Mouse (Mus musculus): ENCODE results near the gene Dmbt1. TPM values are rescaled to one million over a fixed set of nuclear protein-coding genes. Genes with fewer than 3 reads are reported as not detected.

Gene Dmbt1
- polyA plus RNA-seq, 1 experiment from 2014 or later, result 47.9 TPM

DNA sequence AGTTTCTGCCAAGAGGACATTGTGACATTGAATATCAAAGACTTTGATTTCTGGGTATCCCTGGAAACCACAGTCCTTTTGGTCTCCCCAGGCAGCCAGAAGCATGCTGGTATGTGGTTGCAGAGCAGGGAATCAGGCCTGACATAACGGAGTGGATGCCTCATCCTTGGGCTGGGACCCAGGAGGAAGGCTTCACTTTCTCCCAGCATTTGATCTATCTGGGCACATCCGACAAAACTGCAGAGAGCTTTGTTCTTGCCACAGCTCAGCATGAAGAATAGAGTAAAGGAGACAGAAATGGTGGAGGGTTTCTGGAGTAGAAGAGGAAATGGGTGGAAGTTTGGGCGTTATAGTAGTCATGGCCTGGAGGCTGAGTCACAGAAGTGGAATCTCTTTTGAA, 101.3 kb downstream of the Dmbt1 start:
- Histone ChIP-seq H3K9ac (no peak overlapping the region), H3K4me1 (no peaks in the 10 kb centered on the region), H3K9me3 (no peaks in the 10 kb centered on the region), H3K4me2 (no peak overlapping the region), H3K27ac (no peak overlapping the region), H3K27me3 (replicated peaks) (no peaks in the 10 kb centered on the region), H3K4me3 (replicated peaks) (no peak overlapping the region), H3K36me3 (no peaks in the 10 kb centered on the region)
- WGBS, result 73% methylated on average over 3 of the region's 3 CpGs
- ATAC-seq (ENCODE audit: insufficient read depth, low FRiP score, low read depth), result no peak

DNA sequence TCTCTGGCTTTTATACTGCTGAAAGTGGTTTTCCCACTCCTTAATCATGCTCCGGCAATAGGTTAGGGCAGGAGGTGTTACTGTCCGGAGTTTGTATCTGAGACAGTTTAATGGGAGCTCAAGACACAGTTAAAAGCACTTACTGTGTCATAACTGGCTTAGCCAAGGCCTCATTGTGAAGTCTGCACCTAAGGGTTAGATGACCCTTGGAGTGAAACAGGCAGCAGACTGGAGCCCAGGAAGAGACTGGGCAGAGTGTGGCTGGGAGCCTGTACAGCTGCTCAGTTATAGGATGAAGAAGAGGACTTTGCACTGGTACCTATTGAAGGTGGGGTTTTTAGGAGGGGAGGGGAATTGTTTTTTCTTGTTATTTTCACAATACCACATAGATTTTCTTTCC, 114.4 kb downstream of the Dmbt1 start, which contains the start of gene 4933402N03Rik:
4933402N03Rik (minus strand) TSS at position 101 of the 400 bp plus-strand sequence.
- no peak within 1 kb of the TSS for H3K9ac ChIP-seq
- H3K9me3 ChIP-seq, result no peaks in the 10 kb centered on the region
- ATAC-seq (ENCODE audit: insufficient read depth, low FRiP score, low read depth), result no peak
- no peak within 1 kb of the TSS for H3K4me2 ChIP-seq
- WGBS, result 88% methylated on average over 2 of the region's 2 CpGs
- no peak within 1 kb of the TSS for H3K27ac ChIP-seq
- H3K4me3 ChIP-seq (replicated peaks), result no peak within 1 kb of the TSS
- no peaks in the 10 kb centered on the region for H3K36me3 ChIP-seq
- H3K27me3 ChIP-seq (replicated peaks), result no peaks in the 10 kb centered on the region
- H3K4me1 ChIP-seq, result no peaks in the 10 kb centered on the region

DNA sequence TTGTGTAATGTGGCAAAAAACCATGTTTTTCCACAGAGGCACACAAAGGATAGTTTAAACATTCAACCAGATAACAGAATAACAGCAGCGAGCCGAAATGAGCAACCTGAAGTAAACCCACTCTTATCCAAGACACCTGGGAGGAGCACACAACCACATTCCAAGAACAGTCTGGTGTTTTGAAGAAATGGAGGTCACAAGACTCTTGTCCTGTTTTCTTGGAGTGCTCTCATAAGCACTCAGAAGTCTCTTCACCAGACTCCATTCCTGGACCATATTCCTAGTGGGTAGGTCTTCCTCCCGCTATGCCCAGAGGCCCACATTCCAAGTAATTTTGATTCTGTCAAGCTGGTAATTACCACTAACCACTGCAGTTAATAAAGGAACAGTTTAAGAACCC, 118.3 kb downstream of the Dmbt1 start:
- ATAC-seq (ENCODE audit: insufficient read depth, low FRiP score, low read depth), result no peak
- Histone ChIP-seq H3K27ac (no peak overlapping the region), H3K9me3 (no peaks in the 10 kb centered on the region), H3K27me3 (replicated peaks) (no peaks in the 10 kb centered on the region), H3K36me3 (no peaks in the 10 kb centered on the region), H3K9ac (no peak overlapping the region), H3K4me3 (replicated peaks) (no peak overlapping the region), H3K4me2 (no peak overlapping the region), H3K4me1 (no peaks in the 10 kb centered on the region)
- 71% methylated on average over 3 of the region's 3 CpGs for WGBS

DNA sequence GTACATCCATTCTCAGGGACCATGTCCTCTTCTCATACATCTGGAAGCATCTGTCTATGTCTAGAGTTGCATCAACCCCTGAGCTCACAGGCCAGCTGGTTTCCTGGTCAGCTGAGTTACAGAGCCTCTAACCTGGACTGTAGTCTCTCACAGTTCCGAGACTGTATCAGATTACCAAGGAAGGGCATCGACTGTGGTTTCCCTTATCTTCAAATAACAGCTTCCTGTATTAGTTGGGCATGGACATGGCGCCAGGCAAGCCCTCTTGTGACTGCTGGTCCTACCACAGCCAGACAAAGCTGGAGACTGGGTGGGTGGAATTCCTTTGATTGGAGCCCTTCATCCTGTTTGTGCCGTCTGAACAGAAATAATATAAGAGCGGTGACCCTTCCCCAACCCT, 121.2 kb downstream of the Dmbt1 start:
- Histone ChIP-seq H3K27me3 (replicated peaks) (no peaks in the 10 kb centered on the region), H3K9ac (no peak overlapping the region), H3K36me3 (no peaks in the 10 kb centered on the region), H3K4me1 (no peaks in the 10 kb centered on the region), H3K9me3 (no peaks in the 10 kb centered on the region), H3K4me2 (no peak overlapping the region), H3K4me3 (replicated peaks) (no peak overlapping the region), H3K27ac (no peak overlapping the region)
- no peak for ATAC-seq (ENCODE audit: insufficient read depth, low FRiP score, low read depth)
- 69% methylated on average over 5 of the region's 5 CpGs for WGBS

DNA sequence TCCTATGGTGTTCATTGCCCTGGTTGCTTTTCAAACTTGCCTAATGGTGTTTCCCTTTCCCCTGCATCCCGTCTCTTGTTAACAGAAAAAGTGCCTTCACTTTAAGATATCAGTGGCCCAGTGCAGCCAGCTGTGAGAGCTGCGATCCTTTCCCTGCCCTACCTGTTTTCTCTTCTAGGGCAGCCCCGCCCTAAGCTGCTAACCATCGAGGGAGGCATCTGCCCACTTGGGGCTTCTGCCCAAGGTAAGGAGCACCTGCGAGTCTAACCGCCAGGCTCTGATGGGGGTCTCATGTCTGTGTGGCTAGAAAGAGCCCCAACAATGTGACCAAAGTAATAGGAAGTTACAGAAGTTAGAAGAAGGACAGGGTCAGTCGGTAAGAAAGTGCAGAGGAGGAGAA, 130.4 kb downstream of the Dmbt1 start:
- Histone ChIP-seq H3K4me2 (no peak overlapping the region), H3K27me3 (replicated peaks) (no peaks in the 10 kb centered on the region), H3K36me3 (no peaks in the 10 kb centered on the region), H3K9ac (no peak overlapping the region), H3K4me1 (no peaks in the 10 kb centered on the region), H3K9me3 (no peaks in the 10 kb centered on the region), H3K27ac (no peak overlapping the region), H3K4me3 (replicated peaks) (no peak overlapping the region)
- 60% methylated on average over 7 of the region's 7 CpGs for WGBS
- no peak for ATAC-seq (ENCODE audit: insufficient read depth, low FRiP score, low read depth)

DNA sequence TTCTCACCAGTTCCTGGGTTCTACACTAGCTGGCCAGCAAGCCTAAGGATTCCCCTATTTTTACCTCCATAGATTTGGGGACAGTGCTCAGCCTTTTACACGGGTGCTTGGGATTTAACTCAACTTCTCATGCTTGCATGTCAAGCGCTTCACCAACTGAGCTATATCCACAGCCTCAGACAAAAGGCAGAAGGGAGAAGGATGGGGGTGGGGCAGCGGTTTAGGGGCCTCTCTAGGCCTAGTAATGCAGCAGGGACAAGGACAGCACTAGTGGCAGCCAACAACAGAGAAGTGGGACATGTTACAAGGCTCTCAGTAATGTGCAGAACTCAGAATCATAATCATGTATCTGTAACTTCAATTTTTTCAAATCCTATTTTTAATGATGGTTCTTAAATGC, 135.9 kb downstream of the Dmbt1 start:
- H3K4me2 ChIP-seq, result no peak overlapping the region
- 71% methylated on average over 3 of the region's 3 CpGs for WGBS
- H3K9me3 ChIP-seq, result no peaks in the 10 kb centered on the region
- H3K27me3 ChIP-seq (replicated peaks), result no peaks in the 10 kb centered on the region
- H3K4me1 ChIP-seq, result no peaks in the 10 kb centered on the region
- H3K9ac ChIP-seq, result no peak overlapping the region
- no peak overlapping the region for H3K4me3 ChIP-seq (replicated peaks)
- no peak overlapping the region for H3K27ac ChIP-seq
- no peaks in the 10 kb centered on the region for H3K36me3 ChIP-seq
- ATAC-seq (ENCODE audit: insufficient read depth, low FRiP score, low read depth), result no peak

DNA sequence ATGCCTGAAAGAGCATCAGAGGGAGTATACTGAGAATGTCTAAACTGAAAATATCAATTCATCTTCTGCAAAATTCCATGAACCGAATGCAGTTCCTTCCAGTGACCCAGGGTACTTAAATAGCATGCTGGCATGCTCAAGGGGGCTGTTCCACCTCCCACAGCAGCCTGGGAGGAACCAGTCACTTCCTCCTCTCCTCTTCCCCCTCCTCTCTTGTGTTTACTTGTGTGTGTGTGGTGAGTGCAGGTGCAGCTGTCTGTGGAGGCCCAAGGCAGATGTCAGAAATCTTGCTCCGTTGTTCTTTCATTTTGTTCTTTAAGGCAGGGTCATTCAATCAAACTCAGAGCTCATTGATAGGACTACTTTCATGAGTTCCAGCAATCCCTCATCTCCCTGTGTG, 137.2 kb downstream of the Dmbt1 start:
- WGBS, result 19% methylated on average over 2 of the region's 2 CpGs

More for the DNA sequence above, 137.2 kb downstream of the Dmbt1 start:
- H3K9ac ChIP-seq, result no peak overlapping the region
- no peaks in the 10 kb centered on the region for H3K36me3 ChIP-seq
- H3K27ac ChIP-seq, result no peak overlapping the region
- H3K27me3 ChIP-seq (replicated peaks), result no peaks in the 10 kb centered on the region
- no peaks in the 10 kb centered on the region for H3K4me1 ChIP-seq
- H3K4me3 ChIP-seq (replicated peaks), result no peak overlapping the region
- no peak for ATAC-seq (ENCODE audit: insufficient read depth, low FRiP score, low read depth)
- H3K4me2 ChIP-seq, result no peak overlapping the region
- H3K9me3 ChIP-seq, result no peaks in the 10 kb centered on the region

Other genes starting within 250 kb of the Dmbt1 start
- 51.1 and 52.6 TPM in 2 replicates for gene Plekha1, start 166.3 kb upstream of the Dmbt1 start, polyA plus RNA-seq (2015; fragmentation: Nextera tagmentation; extraction: Ambion mirVana)
- gene Htra1, start 95.9 kb upstream of the Dmbt1 start, polyA plus RNA-seq (2015; fragmentation: Nextera tagmentation; extraction: Ambion mirVana), result 23.4 and 27.8 TPM in 2 replicates
- gene 4933402N03Rik, start 114.3 kb downstream of the Dmbt1 start, polyA plus RNA-seq (2015; fragmentation: Nextera tagmentation; extraction: Ambion mirVana), result not detected in 2 replicates
- 0.01 and 0.03 TPM in 2 replicates for gene 5430419D17Rik, start 142.3 kb downstream of the Dmbt1 start, polyA plus RNA-seq (2015; fragmentation: Nextera tagmentation; extraction: Ambion mirVana)